Mouse (Mus musculus): ENCODE results near the gene Tmem214. TPM values are rescaled to one million over a fixed set of nuclear protein-coding genes. Genes with fewer than 3 reads are reported as not detected.

Gene Tmem214
- polyA plus RNA-seq, 1 experiment from 2014 or later: 68.0 TPM

DNA sequence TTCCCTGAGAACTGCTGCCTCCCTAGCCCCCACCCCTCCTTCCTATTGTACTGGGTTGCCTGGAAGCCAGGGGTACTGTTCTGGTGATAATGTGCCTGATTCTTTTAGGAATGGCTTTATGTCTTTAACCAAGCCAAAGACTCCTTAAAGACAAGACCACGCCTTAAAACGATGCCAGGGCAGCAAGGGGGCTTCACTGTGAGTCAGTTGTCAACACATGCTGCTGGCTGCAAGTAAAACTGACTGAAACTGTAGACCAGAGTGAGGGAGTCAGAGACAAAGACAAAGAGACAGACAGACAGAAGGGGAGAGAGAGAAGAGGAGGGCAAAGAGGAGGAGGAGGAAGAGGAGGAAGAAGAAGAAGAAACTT, 17.3 kb upstream of the Tmem214 start:
- Histone ChIP-seq H3K9me3 (no peaks in the 10 kb centered on the region), H3K4me1 (peaks cover 24% of the 10 kb centered on the region), H3K36me3 (no peaks in the 10 kb centered on the region), H3K4me3 (no peak overlapping the region), H3K9ac (no peak overlapping the region), H3K4me2 (no peak overlapping the region), H3K27ac (replicated peaks) (0 out of 2 replicates have a peak overlapping the region, but pooled peaks have one; percentile 39), H3K27me3 (replicated peaks) (no peaks in the 10 kb centered on the region; the same call in 1 of the 2 replicates)
- WGBS: 44% methylated on average over 2 of the region's 2 CpGs
- no peak for ATAC-seq (ENCODE audit: extremely low read depth, insufficient number of reproducible peaks, low FRiP score, low TSS enrichment)

DNA sequence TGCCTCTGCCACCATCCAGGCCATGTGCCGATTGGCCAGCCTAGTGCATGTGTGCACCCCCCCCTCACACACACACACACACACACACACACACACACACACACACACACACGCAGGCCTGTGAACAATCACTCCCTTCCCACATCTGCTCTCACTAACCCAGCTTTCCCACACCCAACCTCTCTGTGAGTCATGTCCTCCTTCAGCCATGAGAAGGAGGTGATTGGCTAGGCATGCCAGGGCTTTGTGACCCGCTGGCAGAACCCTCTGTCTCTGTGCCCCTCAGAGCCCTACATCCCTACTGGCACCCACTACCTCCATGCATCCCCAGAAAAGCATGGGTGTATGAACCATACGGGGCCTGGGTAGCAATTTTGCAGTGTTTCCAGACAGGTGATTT, 14.3 kb upstream of the Tmem214 start:
- H3K4me3 ChIP-seq: no peak overlapping the region
- WGBS: 80% methylated on average over 4 of the region's 4 CpGs
- H3K4me1 ChIP-seq: peaks cover 31% of the 10 kb centered on the region
- ATAC-seq (ENCODE audit: extremely low read depth, insufficient number of reproducible peaks, low FRiP score, low TSS enrichment): no peak
- H3K9me3 ChIP-seq: no peaks in the 10 kb centered on the region
- H3K27me3 ChIP-seq (replicated peaks): no peaks in the 10 kb centered on the region; the same call in 1 of the 2 replicates
- H3K36me3 ChIP-seq: no peaks in the 10 kb centered on the region
- H3K27ac ChIP-seq (replicated peaks): no peak overlapping the region
- no peak overlapping the region for H3K9ac ChIP-seq
- H3K4me2 ChIP-seq: no peak overlapping the region

DNA sequence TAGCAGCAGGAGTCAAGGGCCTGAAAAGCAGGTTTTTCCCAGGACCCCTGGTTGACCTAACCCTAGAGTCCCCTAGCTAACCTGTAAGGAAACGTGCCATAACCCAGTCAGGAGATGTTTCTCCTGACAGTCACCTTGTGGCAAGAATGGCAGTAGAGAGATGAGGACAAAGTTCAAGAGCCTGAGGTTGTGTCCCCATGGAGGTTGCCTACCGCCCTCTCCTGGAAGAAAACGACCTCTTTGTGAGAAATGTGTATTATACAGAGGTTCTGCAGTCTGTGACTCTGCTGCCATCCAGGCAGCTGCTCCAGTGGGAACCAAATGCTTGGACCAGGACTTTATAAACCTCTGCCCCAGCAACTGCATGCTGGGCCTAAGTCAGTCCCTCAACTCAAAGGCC, 12.1 kb upstream of the Tmem214 start:
- Histone ChIP-seq H3K4me1 (peaks cover 16% of the 10 kb centered on the region), H3K4me2 (no peak overlapping the region), H3K27ac (replicated peaks) (no peak overlapping the region), H3K36me3 (no peaks in the 10 kb centered on the region), H3K4me3 (no peak overlapping the region), H3K9me3 (no peaks in the 10 kb centered on the region), H3K27me3 (replicated peaks) (no peaks in the 10 kb centered on the region; the same call in 1 of the 2 replicates), H3K9ac (no peak overlapping the region)
- ATAC-seq (ENCODE audit: extremely low read depth, insufficient number of reproducible peaks, low FRiP score, low TSS enrichment): no peak
- 50% methylated on average over 3 of the region's 3 CpGs for WGBS

DNA sequence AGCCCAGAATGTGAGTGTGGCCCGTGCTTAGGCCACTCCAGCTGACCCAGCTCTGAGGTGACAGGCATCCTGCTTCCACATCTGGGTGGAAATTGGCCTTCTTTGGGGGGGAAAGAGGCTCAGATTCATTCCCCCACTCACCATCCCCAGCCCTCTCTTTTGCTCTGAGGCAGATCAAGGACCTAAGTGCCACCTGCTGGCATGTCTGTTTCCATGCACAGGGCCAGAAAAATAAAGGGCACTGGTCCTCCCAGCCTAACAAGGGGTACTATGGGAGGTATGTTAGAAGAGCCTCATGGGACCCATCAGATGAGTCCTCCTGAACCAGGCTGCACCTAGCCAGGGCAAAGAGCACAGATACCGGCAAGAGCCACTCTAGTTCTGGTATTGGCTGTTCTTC, 11.7 kb upstream of the Tmem214 start:
- H3K9ac ChIP-seq: no peak overlapping the region
- 72% methylated on average over 2 of the region's 2 CpGs for WGBS
- H3K27me3 ChIP-seq (replicated peaks): no peaks in the 10 kb centered on the region; the same call in 1 of the 2 replicates
- H3K4me1 ChIP-seq: peaks cover 12% of the 10 kb centered on the region
- H3K4me2 ChIP-seq: no peak overlapping the region
- no peak for ATAC-seq (ENCODE audit: extremely low read depth, insufficient number of reproducible peaks, low FRiP score, low TSS enrichment)
- no peak overlapping the region for H3K27ac ChIP-seq (replicated peaks)
- no peak overlapping the region for H3K4me3 ChIP-seq
- H3K36me3 ChIP-seq: no peaks in the 10 kb centered on the region
- H3K9me3 ChIP-seq: no peaks in the 10 kb centered on the region

DNA sequence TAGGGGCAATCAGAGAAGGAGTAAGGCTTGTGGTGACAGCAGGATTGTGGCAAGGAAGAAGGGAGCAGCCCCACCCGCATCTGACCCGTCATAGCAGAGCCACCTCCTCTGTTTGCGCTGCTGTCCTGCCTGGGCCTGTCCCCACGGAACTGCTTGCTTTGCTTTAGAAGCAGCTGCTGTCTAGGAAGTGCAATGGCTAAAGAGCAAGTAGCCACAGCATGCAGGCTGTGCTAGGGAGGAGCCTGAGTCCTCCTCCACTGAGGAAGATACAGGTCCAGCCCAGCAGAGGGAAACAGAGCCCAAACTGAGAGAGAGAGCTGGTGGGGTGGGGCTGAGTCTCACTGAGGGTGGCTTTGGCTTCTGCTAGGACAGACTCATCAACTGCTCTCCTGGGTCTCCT, 4.0 kb upstream of the Tmem214 start:
- H3K27me3 ChIP-seq (replicated peaks): no peaks in the 10 kb centered on the region
- H3K9me3 ChIP-seq: no peaks in the 10 kb centered on the region
- H3K4me1 ChIP-seq: peaks cover 10% of the 10 kb centered on the region
- H3K4me3 ChIP-seq: no peak overlapping the region
- ATAC-seq (ENCODE audit: extremely low read depth, insufficient number of reproducible peaks, low FRiP score, low TSS enrichment): no peak
- no peak overlapping the region for H3K27ac ChIP-seq (replicated peaks)
- H3K36me3 ChIP-seq: peaks cover 13% of the 10 kb centered on the region
- H3K4me2 ChIP-seq: no peak overlapping the region
- 26% methylated on average over 4 of the region's 4 CpGs for WGBS
- no peak overlapping the region for H3K9ac ChIP-seq

DNA sequence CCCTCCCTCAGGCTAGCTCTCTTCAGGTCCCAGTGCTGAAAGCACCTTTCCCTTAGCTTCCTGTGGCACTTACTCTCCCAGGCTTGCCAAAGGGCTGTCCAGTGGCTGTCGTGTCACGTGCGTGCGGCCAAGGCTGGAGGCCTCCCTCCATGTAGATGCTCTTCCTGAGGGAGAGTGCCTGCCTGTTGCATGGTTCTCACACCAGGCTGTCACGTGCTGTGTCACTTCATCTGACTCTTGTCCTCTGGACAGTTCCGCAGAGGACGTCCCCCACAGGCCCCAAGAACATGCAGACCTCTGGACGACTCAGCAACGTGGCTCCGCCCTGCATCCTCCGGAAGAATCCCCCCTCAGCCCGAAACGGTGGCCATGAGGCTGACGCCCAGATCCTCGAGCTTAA, 3.5 kb upstream of the Tmem214 start:
- 29% methylated on average over 15 of the region's 15 CpGs for WGBS
- H3K4me2 ChIP-seq: peak overlapping the region; percentile 9; the same call in 1 of the 2 replicates

DNA sequence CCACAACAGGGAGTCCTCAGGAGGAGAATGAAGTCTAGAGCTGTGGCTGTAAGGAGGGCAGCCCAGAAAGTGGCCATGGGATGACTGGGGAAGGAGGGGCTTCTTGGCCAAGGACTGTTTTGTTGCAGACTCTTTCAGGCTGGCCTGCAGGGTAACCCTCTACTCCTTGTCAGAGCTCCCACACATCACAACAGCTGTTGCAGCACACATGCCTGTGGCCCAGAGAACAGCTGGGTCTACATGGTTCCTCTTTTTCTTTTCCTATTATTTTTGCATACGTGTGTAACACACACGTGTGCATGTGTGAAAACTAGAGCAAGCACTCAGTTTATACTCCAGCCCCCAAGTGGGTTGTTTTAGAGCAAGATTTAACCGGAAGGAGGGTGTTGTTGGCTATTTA, 941 bp upstream of the Tmem214 start:
- WGBS: 87% methylated on average over 3 of the region's 3 CpGs
- no peak overlapping the region for H3K9ac ChIP-seq
- no peak for ATAC-seq (ENCODE audit: extremely low read depth, insufficient number of reproducible peaks, low FRiP score, low TSS enrichment)
- no peaks in the 10 kb centered on the region for H3K27me3 ChIP-seq (replicated peaks)
- no peak overlapping the region for H3K4me2 ChIP-seq
- H3K9me3 ChIP-seq: no peaks in the 10 kb centered on the region
- peaks cover 30% of the 10 kb centered on the region for H3K4me1 ChIP-seq
- no peak overlapping the region for H3K27ac ChIP-seq (replicated peaks)
- peaks cover 24% of the 10 kb centered on the region for H3K36me3 ChIP-seq
- H3K4me3 ChIP-seq: no peak overlapping the region

More for the DNA sequence above, 3.5 kb upstream of the Tmem214 start:
- no peak overlapping the region for H3K4me3 ChIP-seq
- 0 out of 2 replicates have a peak overlapping the region, but pooled peaks have one; percentile 10 for H3K9ac ChIP-seq
- ATAC-seq (ENCODE audit: extremely low read depth, insufficient number of reproducible peaks, low FRiP score, low TSS enrichment): no peak
- H3K9me3 ChIP-seq: no peaks in the 10 kb centered on the region
- H3K4me1 ChIP-seq: peaks cover 14% of the 10 kb centered on the region
- peaks cover 13% of the 10 kb centered on the region for H3K36me3 ChIP-seq
- H3K27me3 ChIP-seq (replicated peaks): no peaks in the 10 kb centered on the region
- no peak overlapping the region for H3K27ac ChIP-seq (replicated peaks)

DNA sequence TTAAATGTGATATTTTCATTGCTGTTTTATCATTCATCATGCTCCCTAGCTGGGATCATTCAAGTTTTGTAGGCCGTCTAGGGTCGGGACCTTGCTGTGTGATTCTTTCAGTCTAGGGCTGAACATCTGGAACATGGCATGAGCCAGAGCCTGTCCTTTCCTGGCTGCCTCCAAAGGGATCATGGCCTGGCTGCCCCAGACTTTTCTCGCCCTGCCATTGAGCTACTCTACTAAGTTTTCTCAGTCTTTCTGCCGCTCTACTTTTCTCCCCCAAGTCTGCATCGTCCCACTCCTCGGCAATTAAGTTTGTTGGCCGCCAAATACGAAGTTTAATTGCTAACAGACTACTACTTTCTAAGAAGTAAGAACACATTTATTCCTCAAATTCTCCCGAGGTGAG, 1.2 kb downstream of the Tmem214 start:
- Histone ChIP-seq H3K4me2 (peak overlapping the region; percentile 82), H3K36me3 (peaks cover 45% of the 10 kb centered on the region), H3K4me1 (peaks cover 27% of the 10 kb centered on the region), H3K9ac (peak overlapping the region; percentile 96), H3K27me3 (replicated peaks) (no peaks in the 10 kb centered on the region), H3K27ac (replicated peaks) (peak overlapping the region; percentile 42; the same call in 1 of the 2 replicates), H3K4me3 (peak overlapping the region; percentile 93), H3K9me3 (no peaks in the 10 kb centered on the region)
- ATAC-seq (ENCODE audit: extremely low read depth, insufficient number of reproducible peaks, low FRiP score, low TSS enrichment): no peak
- 17% methylated on average over 9 of the region's 9 CpGs for WGBS

DNA sequence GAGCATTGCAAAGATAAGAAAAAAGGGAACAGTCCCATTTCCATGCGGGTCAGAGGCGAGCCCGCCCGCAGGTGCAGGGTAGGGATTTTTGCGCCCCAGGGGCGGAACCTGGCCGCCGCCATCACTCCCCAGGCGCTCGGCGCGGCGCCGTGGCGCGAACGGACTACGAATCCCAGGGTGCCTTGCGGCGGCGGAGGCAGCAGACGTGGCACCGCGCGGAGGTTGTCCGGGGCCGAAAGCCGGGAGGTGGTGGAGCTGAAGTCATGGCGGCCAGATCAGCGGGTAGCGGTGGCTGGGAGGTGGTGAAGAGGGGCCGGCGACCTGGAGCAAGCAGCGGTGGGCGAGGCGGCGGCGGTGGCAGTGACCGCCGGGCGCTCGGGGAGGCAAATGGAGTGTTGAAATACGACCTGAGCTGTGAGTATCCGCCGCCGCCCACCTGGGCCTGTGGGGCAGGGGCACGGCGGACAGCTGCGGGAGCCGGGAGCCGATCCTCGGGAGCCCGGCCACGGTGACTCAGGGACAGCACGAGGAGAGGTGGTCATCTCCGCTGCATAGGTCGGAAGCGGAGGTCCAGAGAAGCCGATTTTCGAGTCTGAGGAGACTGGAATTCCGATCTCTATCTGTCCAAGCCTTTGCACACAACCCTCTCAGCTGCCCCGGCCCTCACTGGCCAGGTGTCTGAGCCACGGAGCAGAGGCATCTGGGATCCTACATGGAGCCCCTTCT, 1.8 kb downstream of the Tmem214 start:
- Histone ChIP-seq H3K4me1 (peaks cover 21% of the 10 kb centered on the region), H3K36me3 (peaks cover 51% of the 10 kb centered on the region), H3K9me3 (no peaks in the 10 kb centered on the region), H3K9ac (peak overlapping the region; percentile 96), H3K27ac (replicated peaks) (peak overlapping the region; percentile 62), H3K4me3 (peak overlapping the region; percentile 93), H3K27me3 (replicated peaks) (no peaks in the 10 kb centered on the region), H3K4me2 (peak overlapping the region; percentile 82)
- WGBS: under 1% methylated on average over 63 of the region's 63 CpGs
- peak; percentile 84 for ATAC-seq (ENCODE audit: extremely low read depth, insufficient number of reproducible peaks, low FRiP score, low TSS enrichment)

DNA sequence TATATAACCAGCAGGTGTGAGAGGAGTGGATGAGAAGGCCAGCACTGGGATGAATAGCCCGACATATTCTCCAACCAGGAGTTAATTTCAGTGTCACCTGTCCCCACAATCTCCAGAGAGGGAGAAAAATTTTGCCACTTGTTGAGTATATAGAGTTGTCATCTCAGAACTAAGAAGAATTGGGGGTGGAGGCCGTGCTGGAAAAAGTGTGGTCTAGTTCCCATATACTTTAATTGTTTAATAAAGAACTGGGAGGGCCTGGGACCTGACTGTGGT, 2.3 kb downstream of the Tmem214 start:
- ATAC-seq (ENCODE audit: extremely low read depth, insufficient number of reproducible peaks, low FRiP score, low TSS enrichment): no peak
- H3K4me1 ChIP-seq: peaks cover 21% of the 10 kb centered on the region
- H3K36me3 ChIP-seq: peaks cover 51% of the 10 kb centered on the region
- H3K9ac ChIP-seq: peak overlapping the region; percentile 96
- peak overlapping the region; percentile 93 for H3K4me3 ChIP-seq
- H3K9me3 ChIP-seq: no peaks in the 10 kb centered on the region
- WGBS: 22% methylated on average over 2 of the region's 2 CpGs
- peak overlapping the region; percentile 82 for H3K4me2 ChIP-seq
- peak overlapping the region; percentile 62 for H3K27ac ChIP-seq (replicated peaks)
- no peaks in the 10 kb centered on the region for H3K27me3 ChIP-seq (replicated peaks)

DNA sequence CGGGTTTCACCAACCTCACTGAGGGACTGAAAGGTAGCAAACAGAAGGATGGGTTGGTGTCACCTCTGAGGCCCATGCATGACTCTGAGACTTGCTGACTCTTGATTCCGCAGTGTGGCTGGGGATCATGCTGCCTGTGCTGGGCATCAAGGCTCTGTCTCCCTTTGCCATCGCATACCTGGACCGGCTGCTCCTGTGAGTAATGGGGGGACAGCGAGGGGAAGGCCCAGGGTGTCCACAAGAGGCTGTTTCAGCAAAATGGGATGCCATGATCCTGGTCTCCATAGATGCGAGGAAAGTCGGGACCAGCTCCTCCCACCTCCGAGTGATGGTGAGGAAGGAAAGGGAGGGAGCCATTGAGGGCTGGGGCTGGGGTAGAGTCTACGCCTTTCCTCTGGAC, 4.8 kb downstream of the Tmem214 start:
- no peak overlapping the region for H3K4me3 ChIP-seq
- H3K4me1 ChIP-seq: peaks cover 21% of the 10 kb centered on the region
- no peak overlapping the region for H3K9ac ChIP-seq
- H3K27ac ChIP-seq (replicated peaks): no peak overlapping the region
- H3K9me3 ChIP-seq: no peaks in the 10 kb centered on the region
- peaks cover 70% of the 10 kb centered on the region for H3K36me3 ChIP-seq
- 92% methylated on average over 9 of the region's 9 CpGs for WGBS
- ATAC-seq (ENCODE audit: extremely low read depth, insufficient number of reproducible peaks, low FRiP score, low TSS enrichment): no peak
- H3K27me3 ChIP-seq (replicated peaks): no peaks in the 10 kb centered on the region
- no peak overlapping the region for H3K4me2 ChIP-seq

DNA sequence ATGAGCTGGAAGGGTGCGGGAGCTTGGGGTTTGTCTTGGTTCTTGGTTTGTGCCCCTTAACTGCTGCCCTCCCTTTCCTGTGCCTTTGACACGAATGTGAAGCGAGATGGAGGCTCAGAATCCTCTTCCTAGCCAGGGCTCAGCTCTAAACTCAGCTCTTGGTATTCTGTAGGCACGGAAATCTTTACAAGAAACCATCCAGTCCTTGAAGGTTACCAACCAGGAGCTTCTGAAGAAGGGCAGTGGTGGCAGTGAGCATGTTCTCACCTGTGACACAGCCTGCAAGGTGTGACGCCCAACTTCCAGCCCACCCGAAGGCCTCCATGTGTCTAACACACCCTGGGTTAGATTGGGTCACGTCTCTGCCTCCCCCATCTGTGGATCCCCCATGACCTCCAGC, 6.6 kb downstream of the Tmem214 start:
- Histone ChIP-seq H3K9me3 (no peaks in the 10 kb centered on the region), H3K4me3 (no peak overlapping the region), H3K4me1 (peaks cover 24% of the 10 kb centered on the region), H3K9ac (no peak overlapping the region), H3K27ac (replicated peaks) (no peak overlapping the region), H3K4me2 (no peak overlapping the region), H3K36me3 (peaks cover 77% of the 10 kb centered on the region), H3K27me3 (replicated peaks) (no peaks in the 10 kb centered on the region)
- 87% methylated on average over 7 of the region's 7 CpGs for WGBS
- no peak for ATAC-seq (ENCODE audit: extremely low read depth, insufficient number of reproducible peaks, low FRiP score, low TSS enrichment)
